Mouse (Mus musculus): Measurements from ENCODE around the gene Serpina1a. TPM values are rescaled to one million over a fixed set of nuclear protein-coding genes. Genes with fewer than 3 reads are reported as not detected.
"Not testable (repeated sequence)": the region's sequence is repeated elsewhere in the genome, so short reads cannot be mapped to it uniquely, and the experiment has no call there.

Gene Serpina1a
- not detected in 2 replicates for polyA plus RNA-seq (2016; fragmentation: Nextera tagmentation; extraction: Ambion mirVana)

DNA sequence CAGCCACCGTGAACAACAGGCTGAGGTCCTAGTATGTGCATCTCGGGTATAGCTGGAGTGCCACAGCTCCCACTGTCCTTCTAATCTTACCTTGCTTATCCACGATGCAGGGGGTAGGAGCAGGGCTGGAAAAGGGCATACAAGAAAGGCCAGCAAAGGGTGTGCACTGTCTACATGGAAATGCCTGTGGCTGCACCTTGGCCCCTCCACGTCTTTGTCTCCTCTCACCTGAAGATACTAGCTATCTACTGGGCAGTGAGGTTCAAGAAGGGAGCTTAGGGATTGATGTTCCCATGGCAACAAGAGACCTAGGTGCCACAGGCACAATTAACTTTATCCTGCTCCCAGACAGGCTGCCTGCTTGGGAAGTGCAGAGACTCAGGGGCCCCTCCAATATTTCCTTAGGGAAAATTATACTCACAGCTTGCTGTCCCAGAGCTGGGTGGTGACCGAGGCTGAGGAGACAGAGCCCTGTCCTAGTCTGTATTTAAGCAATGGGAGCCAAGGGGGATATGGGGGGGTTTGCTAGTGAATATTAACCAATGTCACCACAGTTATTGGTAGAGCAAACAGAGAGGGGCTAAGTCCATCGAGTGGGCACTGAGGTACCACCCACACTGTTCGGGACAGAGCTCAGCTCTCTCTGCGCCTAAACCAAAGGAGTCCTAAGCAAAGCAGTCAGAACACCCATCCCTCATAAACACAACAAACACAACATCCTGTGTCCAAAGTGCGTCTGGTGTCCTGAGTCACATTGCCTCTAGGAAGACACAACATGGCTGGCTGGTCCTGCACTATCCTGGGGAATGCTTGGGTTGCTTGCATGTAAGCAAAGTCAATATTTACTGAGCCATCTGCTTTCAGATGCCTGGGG, at the start of gene Serpina1a:
Gene Serpina1a, minus strand, starts transcription at position 462 of the 874 bp plus-strand sequence.
- H3K4me3 ChIP-seq; H3K27me3 ChIP-seq (ENCODE audit: poor library complexity, severe bottlenecking); H3K27ac ChIP-seq; H3K36me3 ChIP-seq (replicated peaks); H3K4me1 ChIP-seq; DNase-seq (ENCODE audit: extremely low spot score, low spot score): not testable (repeated sequence)
- peaks cover 55% of the 10 kb centered on the region for H3K9me3 ChIP-seq
- 84% methylated on average over 9 of the region's 9 CpGs for WGBS

DNA sequence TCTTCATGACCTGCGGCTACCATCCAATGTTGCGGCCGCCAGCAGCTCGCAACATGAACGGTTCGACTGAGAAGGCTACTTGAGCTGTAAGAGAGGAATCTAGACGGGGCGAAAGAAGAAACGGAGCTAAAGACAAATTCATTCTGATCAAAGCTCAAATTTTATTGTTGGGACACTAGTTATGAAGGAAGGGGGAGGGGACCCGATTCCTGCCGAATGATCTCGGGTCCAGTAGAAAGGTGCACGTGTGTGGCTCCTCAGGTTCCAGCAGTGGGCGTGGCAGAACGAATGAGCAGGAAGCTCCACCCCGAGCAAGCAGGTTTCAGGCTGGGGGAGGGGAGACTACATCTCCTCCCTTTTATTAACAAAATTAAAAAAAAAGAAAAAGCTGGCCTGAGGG, 45.8 kb upstream of the Serpina1a start:
- 97% methylated on average over 13 of the region's 16 CpGs for WGBS
- DNase-seq (ENCODE audit: extremely low spot score, low spot score); H3K36me3 ChIP-seq (replicated peaks); H3K4me3 ChIP-seq; H3K27me3 ChIP-seq (ENCODE audit: poor library complexity, severe bottlenecking); H3K27ac ChIP-seq; H3K4me1 ChIP-seq: not testable (repeated sequence)
- H3K9me3 ChIP-seq, result peaks cover 31% of the 10 kb centered on the region

DNA sequence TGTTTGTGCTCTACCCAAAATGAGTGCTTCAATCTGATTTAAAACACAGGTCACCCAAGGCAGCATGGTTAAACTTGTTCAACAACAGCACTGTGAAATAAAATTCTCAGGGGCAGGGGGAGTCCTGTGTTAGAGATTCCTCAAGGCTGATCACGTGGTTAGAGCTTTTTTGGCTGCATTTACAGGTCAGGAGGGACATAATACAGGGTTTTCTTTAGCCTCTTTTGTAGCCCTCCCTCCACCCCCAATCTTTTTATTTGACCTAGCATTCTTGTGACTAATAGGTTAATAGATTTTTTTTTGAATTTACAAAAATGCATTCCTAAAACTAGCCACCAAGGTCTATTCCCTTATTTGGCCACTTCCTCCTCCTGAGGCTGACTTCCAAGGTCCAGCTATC, 44.4 kb upstream of the Serpina1a start:
- H3K4me3 ChIP-seq; H3K36me3 ChIP-seq (replicated peaks); DNase-seq (ENCODE audit: extremely low spot score, low spot score); H3K27ac ChIP-seq; H3K4me1 ChIP-seq; H3K27me3 ChIP-seq (ENCODE audit: poor library complexity, severe bottlenecking): not testable (repeated sequence)
- WGBS, result 55% methylated on average over 1 of the region's 1 CpGs
- peaks cover 32% of the 10 kb centered on the region for H3K9me3 ChIP-seq

DNA sequence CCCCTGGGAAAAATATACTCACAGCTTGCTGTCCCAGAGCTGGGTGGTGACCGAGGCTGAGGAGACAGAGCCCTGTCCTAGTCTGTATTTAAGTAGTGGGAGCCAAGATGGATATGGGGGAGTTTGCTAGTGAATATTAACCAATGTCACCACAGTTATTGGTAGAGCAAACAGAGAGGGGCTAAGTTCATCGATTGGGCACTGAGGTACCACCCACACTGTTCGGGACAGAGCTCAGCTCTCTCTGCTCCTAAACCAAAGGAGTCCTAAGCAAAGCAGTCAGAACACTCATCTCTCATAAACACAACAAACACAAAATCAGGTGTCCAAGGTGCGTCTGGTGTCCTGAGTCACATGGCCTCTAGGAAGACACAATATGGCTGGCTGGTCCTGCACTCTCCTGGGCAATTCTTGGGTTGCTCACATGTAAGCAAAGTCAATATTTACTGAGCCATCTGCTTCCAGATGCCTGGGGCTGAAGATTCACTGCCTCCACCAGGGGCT, 41.5 kb upstream of the Serpina1a start, which contains the start of gene Serpina1c:
Gene Serpina1c, minus strand, starts transcription at position 51 of the 504 bp plus-strand sequence.
- not testable (repeated sequence) for H3K27ac ChIP-seq; DNase-seq (ENCODE audit: extremely low spot score, low spot score); H3K36me3 ChIP-seq (replicated peaks); H3K4me3 ChIP-seq; H3K27me3 ChIP-seq (ENCODE audit: poor library complexity, severe bottlenecking); H3K4me1 ChIP-seq
- WGBS, result 90% methylated on average over 4 of the region's 4 CpGs
- H3K9me3 ChIP-seq, result peaks cover 42% of the 10 kb centered on the region

DNA sequence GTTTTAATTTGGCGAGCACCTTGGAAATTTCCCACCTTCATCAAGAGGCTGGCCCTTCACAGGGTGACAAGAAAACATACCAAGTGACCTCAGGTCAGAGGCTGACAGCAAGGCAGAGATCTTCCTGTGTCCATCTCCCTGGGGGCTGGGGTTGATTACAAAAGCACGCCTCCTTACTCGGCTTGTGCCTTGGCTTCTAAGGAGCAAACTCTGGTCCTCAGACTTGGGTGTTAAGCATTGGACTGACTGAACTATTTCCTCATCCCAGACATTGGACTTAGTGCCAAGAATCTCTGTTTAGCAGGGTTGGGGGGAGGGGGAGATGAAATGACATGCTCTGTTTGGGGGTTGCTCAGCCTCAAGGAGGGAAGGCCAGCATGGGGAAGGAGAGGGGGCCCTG, 38.6 kb upstream of the Serpina1a start:
- 97% methylated on average over 3 of the region's 3 CpGs for WGBS

DNA sequence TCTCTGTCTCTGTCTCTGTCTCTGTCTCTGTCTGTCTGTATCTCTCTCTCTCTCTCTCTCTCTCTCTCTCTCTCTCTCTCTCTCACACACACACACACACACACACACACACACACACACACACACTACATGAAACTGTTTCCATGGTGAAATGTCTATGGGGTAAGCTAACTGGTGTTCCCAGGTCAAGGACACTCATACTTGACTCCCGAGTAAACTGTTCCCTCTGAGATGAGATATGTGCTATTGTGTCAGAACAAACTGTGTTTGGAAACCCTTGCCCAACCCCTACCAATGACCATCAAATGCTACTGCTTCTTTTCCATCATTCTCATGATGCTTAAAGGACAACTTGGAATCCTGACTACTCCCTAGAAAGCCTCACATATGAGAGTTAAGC, 3.5 kb upstream of the Serpina1a start:
- not testable (repeated sequence) for H3K27me3 ChIP-seq (ENCODE audit: poor library complexity, severe bottlenecking); H3K4me1 ChIP-seq; H3K36me3 ChIP-seq (replicated peaks); DNase-seq (ENCODE audit: extremely low spot score, low spot score); H3K27ac ChIP-seq; H3K4me3 ChIP-seq
- 92% methylated on average over 1 of the region's 1 CpGs for WGBS
- peaks cover 48% of the 10 kb centered on the region for H3K9me3 ChIP-seq

More for the DNA sequence above, 38.6 kb upstream of the Serpina1a start:
- not testable (repeated sequence) for H3K36me3 ChIP-seq (replicated peaks); H3K4me1 ChIP-seq; DNase-seq (ENCODE audit: extremely low spot score, low spot score); H3K27ac ChIP-seq; H3K27me3 ChIP-seq (ENCODE audit: poor library complexity, severe bottlenecking); H3K4me3 ChIP-seq
- peaks cover 37% of the 10 kb centered on the region for H3K9me3 ChIP-seq

DNA sequence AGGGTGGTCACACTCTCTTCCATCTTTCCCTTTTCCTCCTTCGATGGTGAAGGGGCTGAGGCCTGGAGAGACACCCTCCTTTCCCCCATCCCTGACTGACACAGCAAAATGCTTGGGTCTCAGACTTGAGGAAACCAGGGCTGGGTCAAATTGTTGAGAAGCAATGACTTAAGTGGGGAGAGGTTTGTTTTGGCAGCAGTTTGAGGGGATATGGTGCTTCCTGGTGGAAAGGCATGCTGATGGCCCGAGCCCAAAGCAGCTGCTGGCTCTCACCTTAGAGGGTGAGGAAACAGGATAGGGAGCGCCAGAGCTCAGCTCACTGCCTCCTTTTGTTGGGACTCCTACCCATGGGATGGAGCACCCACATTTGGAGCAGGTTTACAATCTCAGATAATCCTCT, 2.4 kb downstream of the Serpina1a start:
- Histone ChIP-seq H3K27me3 (ENCODE audit: poor library complexity, severe bottlenecking) (no peaks in the 10 kb centered on the region), H3K36me3 (replicated peaks) (no peaks in the 10 kb centered on the region), H3K4me1 (no peaks in the 10 kb centered on the region), H3K27ac (no peak overlapping the region), H3K4me3 (no peak overlapping the region), H3K9me3 (peaks cover 51% of the 10 kb centered on the region)
- WGBS, result 78% methylated on average over 3 of the region's 3 CpGs
- no peak for DNase-seq (ENCODE audit: extremely low spot score, low spot score)

DNA sequence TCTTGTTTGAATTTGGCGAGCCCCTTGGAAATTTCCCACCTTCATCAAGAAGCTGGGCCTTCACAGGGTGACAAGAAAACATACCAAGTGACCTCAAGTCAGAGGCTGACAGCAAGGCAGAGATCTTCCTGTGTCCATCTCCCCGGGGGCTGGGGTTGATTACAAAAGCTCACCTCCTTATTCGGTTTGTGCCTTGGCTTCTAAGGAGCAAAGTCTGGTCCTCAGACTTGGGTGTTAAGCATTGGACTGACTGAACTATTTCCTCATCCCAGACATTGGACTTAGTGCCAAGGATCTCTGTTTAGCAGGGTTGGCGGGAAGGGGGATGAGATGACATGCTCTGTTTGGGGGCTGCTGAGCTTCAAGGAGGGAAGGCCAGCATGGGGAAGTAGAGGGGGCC, 2.8 kb downstream of the Serpina1a start:
- peaks cover 47% of the 10 kb centered on the region for H3K9me3 ChIP-seq
- not testable (repeated sequence) for H3K27ac ChIP-seq; H3K27me3 ChIP-seq (ENCODE audit: poor library complexity, severe bottlenecking); H3K4me1 ChIP-seq; DNase-seq (ENCODE audit: extremely low spot score, low spot score); H3K36me3 ChIP-seq (replicated peaks); H3K4me3 ChIP-seq
- WGBS, result 86% methylated on average over 3 of the region's 4 CpGs

DNA sequence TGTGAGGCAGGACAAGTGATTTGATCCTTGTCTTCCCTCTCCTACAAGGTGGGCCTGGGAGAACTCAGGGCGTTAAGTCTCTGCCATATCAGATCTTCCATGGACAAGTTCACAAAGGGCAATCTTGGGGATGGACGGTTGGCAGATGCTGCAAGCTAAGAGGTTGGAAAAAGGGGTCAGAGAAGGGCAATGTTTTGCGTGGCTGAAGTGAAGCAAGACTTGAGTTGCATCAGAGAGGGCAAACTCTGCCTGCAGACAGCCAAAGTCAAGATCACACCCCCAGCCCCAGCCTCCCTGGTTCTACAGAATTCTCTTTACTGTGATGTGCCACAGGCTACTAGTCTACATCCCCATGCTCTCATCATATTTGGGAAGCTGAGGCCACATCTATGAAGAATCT, 3.8 kb downstream of the Serpina1a start:
- not testable (repeated sequence) for H3K27me3 ChIP-seq (ENCODE audit: poor library complexity, severe bottlenecking); H3K36me3 ChIP-seq (replicated peaks); H3K4me1 ChIP-seq; DNase-seq (ENCODE audit: extremely low spot score, low spot score); H3K4me3 ChIP-seq; H3K27ac ChIP-seq
- H3K9me3 ChIP-seq, result peaks cover 48% of the 10 kb centered on the region
- WGBS, result 78% methylated on average over 3 of the region's 3 CpGs

DNA sequence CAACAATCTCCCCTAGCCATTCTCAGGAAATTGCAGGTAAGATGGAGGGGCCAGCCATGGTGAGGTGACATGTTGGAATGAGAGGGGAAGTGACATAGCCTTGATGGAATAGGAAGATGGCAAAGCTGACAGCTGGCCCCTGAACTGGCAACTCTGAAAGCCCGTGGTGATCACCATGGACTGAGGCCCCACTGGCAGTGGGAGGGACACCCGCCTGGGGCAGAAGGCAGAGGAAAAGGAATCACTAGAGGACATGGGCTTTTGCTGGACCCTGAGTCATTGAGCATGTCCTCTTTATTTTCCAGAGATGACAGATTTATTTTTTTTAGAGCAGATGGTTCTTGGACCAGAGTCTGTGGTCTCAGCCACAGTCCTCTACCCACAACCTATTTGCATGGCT, 10.3 kb downstream of the Serpina1a start:
- not testable (repeated sequence) for H3K27me3 ChIP-seq (ENCODE audit: poor library complexity, severe bottlenecking); H3K27ac ChIP-seq; DNase-seq (ENCODE audit: extremely low spot score, low spot score); H3K4me3 ChIP-seq; H3K36me3 ChIP-seq (replicated peaks); H3K4me1 ChIP-seq
- WGBS, result 92% methylated on average over 2 of the region's 2 CpGs
- H3K9me3 ChIP-seq, result peaks cover 24% of the 10 kb centered on the region

DNA sequence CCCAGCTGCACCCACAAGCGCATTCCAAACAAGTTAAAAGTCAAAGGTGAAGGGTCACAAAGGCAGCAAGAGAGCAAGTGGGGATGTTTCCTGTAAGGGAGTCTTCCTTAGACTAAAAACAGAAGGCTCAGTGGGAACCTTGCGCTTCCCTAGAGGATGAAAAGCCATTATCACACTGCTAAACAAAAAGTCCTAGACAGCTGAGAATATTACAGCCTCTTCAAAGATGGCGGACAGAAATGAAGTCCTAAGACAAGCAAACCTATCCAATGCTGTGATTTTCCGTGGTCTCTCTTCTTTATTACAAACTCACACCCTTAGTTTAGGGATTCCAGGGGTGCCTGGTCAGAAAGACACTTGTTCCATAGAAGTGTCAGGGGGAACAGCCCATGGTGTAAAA, 33.1 kb downstream of the Serpina1a start, which contains the start of gene Serpina1b:
Gene Serpina1b, minus strand, starts transcription at position 101 of the 400 bp plus-strand sequence.
- not testable (repeated sequence) for DNase-seq (ENCODE audit: extremely low spot score, low spot score); H3K36me3 ChIP-seq (replicated peaks); H3K27me3 ChIP-seq (ENCODE audit: poor library complexity, severe bottlenecking); H3K4me3 ChIP-seq; H3K27ac ChIP-seq; H3K4me1 ChIP-seq
- 84% methylated on average over 4 of the region's 4 CpGs for WGBS
- H3K9me3 ChIP-seq, result peaks cover 53% of the 10 kb centered on the region

DNA sequence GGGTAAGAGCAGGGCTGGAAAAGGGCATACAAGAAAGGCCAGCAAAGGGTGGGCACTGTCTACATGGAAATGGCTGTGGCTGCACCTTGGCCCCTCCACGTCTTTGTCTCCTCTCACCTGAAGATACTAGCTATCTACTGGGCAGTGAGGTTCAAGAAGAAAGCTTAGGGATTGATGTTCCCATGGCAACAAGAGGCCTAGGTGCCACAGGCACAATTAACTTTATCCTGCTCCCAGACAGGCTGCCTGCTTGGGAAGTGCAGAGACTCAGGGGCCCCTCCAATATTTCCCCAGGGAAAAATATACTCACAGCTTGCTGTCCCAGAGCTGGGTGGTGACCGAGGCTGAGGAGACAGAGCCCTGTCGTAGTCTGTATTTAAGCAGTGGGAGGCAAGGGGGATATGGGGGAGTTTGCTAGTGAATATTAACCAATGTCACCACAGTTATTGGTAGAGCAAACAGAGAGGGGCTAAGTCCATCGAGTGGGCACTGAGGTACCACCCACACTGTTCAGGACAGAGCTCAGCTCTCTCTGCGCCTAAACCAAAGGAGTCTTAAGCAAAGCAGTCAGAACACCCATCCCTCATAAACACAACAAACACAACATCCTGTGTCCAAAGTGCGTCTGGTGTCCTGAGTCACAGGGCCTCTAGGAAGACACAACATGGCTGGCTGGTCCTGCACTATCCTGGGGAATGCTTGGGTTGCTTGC, 35.5 kb downstream of the Serpina1a start:
- H3K4me1 ChIP-seq; H3K27me3 ChIP-seq (ENCODE audit: poor library complexity, severe bottlenecking); H3K27ac ChIP-seq; H3K4me3 ChIP-seq; DNase-seq (ENCODE audit: extremely low spot score, low spot score); H3K36me3 ChIP-seq (replicated peaks): not testable (repeated sequence)
- 91% methylated on average over 6 of the region's 6 CpGs for WGBS
- peaks cover 59% of the 10 kb centered on the region for H3K9me3 ChIP-seq

DNA sequence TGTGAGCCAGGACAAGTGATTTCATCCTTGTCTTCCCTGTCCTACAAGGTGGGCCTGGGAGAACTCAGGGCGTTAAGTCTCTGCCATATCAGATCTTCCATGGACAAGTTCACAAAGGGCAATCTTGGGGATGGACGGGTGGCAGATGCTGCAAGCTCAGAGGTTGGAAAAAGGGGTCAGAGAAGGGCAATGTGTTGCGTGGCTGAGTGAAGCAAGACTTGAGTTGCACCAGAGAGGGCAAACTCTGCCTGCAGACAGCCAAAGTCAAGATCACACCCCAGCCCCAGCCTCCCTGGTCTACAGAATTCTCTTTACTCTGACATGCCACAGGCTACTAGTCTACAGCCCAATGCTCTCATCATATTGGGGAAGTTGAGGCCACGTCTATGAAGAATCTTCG, 39.5 kb downstream of the Serpina1a start:
- not testable (repeated sequence) for H3K27ac ChIP-seq; H3K4me1 ChIP-seq; H3K4me3 ChIP-seq; DNase-seq (ENCODE audit: extremely low spot score, low spot score); H3K27me3 ChIP-seq (ENCODE audit: poor library complexity, severe bottlenecking); H3K36me3 ChIP-seq (replicated peaks)
- 80% methylated on average over 5 of the region's 5 CpGs for WGBS
- H3K9me3 ChIP-seq, result peaks cover 54% of the 10 kb centered on the region
